Mouse (Mus musculus): ENCODE results near the gene Zfp563.

Zfp563 gene

GRCm38 (mm10) chr17:33089220-33089949 is at the start of gene Zfp563:
TSS of gene Zfp563 (plus strand) at chr17:33089310.
- peak; percentile 97 for DNase-seq

- no peak for DNase-seq
Measured at GRCm38 (mm10) chr17:33058791-33059190, 30.3 kb upstream of the Zfp563 start.

- DNase-seq: no peak
Measured at GRCm38 (mm10) chr17:33063001-33063400, 26.1 kb upstream of the Zfp563 start.

GRCm38 (mm10) chr17:33067958-33068357 is 21.2 kb upstream of the Zfp563 start, which contains the start of gene 4921501E09Rik:
TSS of gene 4921501E09Rik (minus strand) at chr17:33068058.
- no peak for DNase-seq

GRCm38 (mm10) chr17:33091630-33092029 is 2.5 kb downstream of the Zfp563 start:
- DNase-seq: no peak

GRCm38 (mm10) chr17:33092391-33093193 is 3.5 kb downstream of the Zfp563 start:
- DNase-seq: peak; percentile 92

- DNase-seq: no peak
Measured at GRCm38 (mm10) chr17:33097396-33097795, 8.3 kb downstream of the Zfp563 start.

- no peak for DNase-seq
Measured at GRCm38 (mm10) chr17:33124546-33124945, 35.4 kb downstream of the Zfp563 start.

GRCm38 (mm10) chr17:33126257-33126656 is 37.1 kb downstream of the Zfp563 start:
- DNase-seq: no peak

- no peak for DNase-seq
Measured at GRCm38 (mm10) chr17:33139261-33139820, 50.2 kb downstream of the Zfp563 start, which contains the start of gene Morc2b. TSS of gene Morc2b (minus strand) at chr17:33139683.
